Mouse (Mus musculus): ENCODE data around the gene Olfr1249.
"Not testable (repeated sequence)": the region's sequence is repeated elsewhere in the genome, so short reads cannot be mapped to it uniquely, and the experiment has no call there.

Olfr1249 gene

DNA sequence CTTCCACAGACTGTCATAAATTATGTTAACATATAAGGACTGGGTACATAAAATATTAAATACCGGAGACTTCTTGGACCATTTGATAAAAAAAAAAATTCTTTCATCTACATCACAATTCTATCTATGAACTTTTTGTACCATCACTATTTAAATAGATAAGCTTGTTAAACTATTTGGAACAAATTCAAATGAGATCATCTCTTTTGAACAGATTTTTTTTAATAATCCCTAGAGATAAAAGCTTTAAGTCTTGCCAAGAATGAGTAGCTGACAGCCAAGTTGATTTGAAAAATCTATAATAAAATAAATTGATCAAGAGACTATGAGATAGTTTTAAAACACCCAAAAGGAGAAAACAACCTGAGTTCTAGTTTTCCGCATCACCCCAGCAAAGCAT is at the start of gene Olfr1249:
Gene Olfr1249 (minus strand): TSS at position 101 of the 400 bp plus-strand sequence.
- DNase-seq (ENCODE audit: low spot score), result no peak

DNA sequence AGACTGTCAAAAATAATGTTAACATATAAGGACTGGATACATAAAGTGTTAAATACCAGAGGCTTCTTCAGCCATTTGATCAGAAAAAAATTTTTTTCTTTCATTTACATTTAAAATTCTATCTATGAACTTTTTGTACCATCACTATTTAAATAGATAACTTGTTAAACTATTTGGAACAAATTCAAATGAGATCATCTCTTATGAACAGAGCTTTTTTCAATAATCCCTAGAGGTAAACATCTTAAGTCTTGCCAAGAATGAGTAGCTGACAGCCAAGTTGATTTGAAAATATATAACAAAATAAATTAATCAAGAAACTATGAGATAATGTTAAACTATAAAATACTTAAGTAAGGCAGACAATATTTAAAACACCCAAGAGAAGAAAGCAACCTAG is 37.1 kb upstream of the Olfr1249 start, which contains the start of gene Olfr1251:
Gene Olfr1251 (minus strand): TSS at position 101 of the 400 bp plus-strand sequence.
- no peak for DNase-seq (ENCODE audit: low spot score)

DNA sequence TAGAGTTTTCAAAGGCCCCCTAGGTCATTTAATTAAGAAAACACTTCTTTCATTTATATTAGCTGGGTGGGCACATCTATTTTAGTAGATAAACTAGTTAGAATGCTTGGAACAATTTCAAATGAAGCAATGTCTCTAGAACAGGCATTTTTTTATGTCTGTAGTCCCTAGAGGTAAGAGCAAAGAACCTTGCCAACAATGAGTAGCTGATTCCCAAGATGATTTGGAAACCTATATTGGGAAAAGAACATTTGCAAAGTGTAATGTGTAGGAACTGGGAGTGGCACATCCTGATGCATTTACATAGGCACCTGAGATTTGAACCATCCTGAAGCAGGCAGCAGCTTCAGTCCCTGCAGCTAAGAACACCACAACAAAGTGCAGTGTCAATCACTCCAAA is 26.6 kb upstream of the Olfr1249 start, which contains the start of gene Olfr1250:
Gene Olfr1250 (minus strand): TSS at position 101 of the 400 bp plus-strand sequence.
- DNase-seq (ENCODE audit: low spot score), result no peak

DNA sequence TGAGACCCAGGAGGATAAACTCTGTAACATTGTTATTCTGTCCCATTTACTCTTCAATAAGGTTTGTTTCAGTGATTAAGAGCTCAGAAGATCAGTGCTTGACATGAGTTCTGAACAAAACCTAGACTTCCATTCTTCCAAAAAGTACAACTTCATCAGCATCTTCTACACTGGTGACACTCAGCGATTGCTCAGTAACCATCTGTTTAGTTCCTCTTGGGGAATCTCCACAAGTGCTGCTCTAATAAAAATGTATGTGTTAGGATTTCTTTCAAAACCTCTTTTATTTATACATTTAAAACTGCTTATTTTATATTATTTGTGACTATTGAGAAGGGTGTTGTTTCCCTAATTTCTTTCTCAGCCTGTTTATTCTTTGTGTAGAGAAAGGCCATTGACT is 16.6 kb downstream of the Olfr1249 start, which contains the start of gene Olfr1248:
Gene Olfr1248 (minus strand): TSS at position 101 of the 400 bp plus-strand sequence.
- DNase-seq (ENCODE audit: low spot score), result not testable (repeated sequence)

DNA sequence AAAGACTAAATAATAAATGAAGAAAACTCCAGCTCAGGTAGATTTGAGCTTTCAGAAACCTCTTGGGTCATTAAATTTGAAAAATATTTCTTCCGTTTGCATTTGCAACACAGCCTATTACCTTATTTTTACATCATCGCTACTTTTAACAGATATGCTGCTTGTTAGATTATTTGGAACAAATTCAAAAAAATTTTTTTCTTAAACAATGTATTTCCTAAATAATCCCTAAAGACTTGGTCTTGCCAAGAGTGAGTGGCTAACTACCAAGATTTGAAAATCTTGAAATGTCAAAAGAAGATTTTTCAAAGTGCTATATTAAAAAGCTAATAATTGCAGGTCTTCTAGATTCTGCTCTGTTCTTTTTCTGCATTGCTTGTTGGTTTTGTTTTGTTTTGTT is 20.8 kb downstream of the Olfr1249 start, which contains the start of gene Olfr1247:
Gene Olfr1247 (minus strand): TSS at position 101 of the 400 bp plus-strand sequence.
- no peak for DNase-seq (ENCODE audit: low spot score)

DNA sequence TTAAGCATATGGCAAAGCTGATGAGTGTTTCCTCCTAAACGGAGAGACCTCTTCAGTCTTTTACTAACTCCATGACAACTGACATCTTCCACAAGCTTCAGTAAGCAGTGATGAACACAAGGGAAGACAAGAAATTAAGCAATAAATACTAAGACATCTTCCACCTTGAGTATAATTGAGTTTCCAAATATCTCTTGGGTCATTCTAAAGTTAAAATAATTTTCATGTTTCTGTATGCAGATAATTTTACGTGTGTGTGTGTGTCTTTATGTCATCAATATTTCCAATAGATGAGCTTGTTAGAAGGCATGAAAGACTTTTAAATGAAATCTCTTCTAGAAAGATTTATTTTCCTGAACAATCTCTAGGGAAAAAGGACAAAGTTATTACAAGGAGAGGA is 41.7 kb downstream of the Olfr1249 start, which contains the start of gene Olfr1246:
Gene Olfr1246 (minus strand): TSS at position 101 of the 400 bp plus-strand sequence.
- DNase-seq (ENCODE audit: low spot score), result no peak
